Mouse (Mus musculus): Measurements from ENCODE around the gene Pou2f2.

The Pou2f2 gene

GRCm38 (mm10) chr7:25179606-25180161, at the start of gene Pou2f2:
TSS of gene Pou2f2 (minus strand) at chr7:25179726.
- peak; percentile 92 for DNase-seq (ENCODE audit: low read depth, low spot score)

GRCm38 (mm10) chr7:25227523-25228300, 48.2 kb upstream of the Pou2f2 start:
- DNase-seq (ENCODE audit: low read depth, low spot score), result no peak

- DNase-seq (ENCODE audit: low read depth, low spot score), result no peak
These were observed 42.9 kb upstream of the Pou2f2 start for GRCm38 (mm10) chr7:25222275-25222967.

GRCm38 (mm10) chr7:25221102-25221883, 41.8 kb upstream of the Pou2f2 start, which contains the start of gene Zfp526:
TSS of gene Zfp526 (plus strand) at chr7:25221425.
- peak; percentile 98 for DNase-seq (ENCODE audit: low read depth, low spot score)

- DNase-seq (ENCODE audit: low read depth, low spot score), result peak; percentile 79
These were observed 41.1 kb upstream of the Pou2f2 start, which contains the start of gene Dedd2 for GRCm38 (mm10) chr7:25220457-25221101. TSS of gene Dedd2 (minus strand) at chr7:25220615.

GRCm38 (mm10) chr7:25219756-25220456, 40.4 kb upstream of the Pou2f2 start:
- DNase-seq (ENCODE audit: low read depth, low spot score), result peak; percentile 98

GRCm38 (mm10) chr7:25219416-25219750, 39.9 kb upstream of the Pou2f2 start:
- no peak for DNase-seq (ENCODE audit: low read depth, low spot score)

GRCm38 (mm10) chr7:25218705-25219415, 39.3 kb upstream of the Pou2f2 start:
- peak; percentile 91 for DNase-seq (ENCODE audit: low read depth, low spot score)

GRCm38 (mm10) chr7:25217653-25218395, 38.3 kb upstream of the Pou2f2 start:
- DNase-seq (ENCODE audit: low read depth, low spot score), result peak; percentile 83

GRCm38 (mm10) chr7:25214172-25214571, 34.6 kb upstream of the Pou2f2 start:
- DNase-seq (ENCODE audit: low read depth, low spot score), result no peak

- DNase-seq (ENCODE audit: low read depth, low spot score), result no peak
These were observed 33.6 kb upstream of the Pou2f2 start for GRCm38 (mm10) chr7:25213099-25213498.

GRCm38 (mm10) chr7:25210482-25210881, 31.0 kb upstream of the Pou2f2 start:
- DNase-seq (ENCODE audit: low read depth, low spot score), result no peak

GRCm38 (mm10) chr7:25209161-25209622, 29.7 kb upstream of the Pou2f2 start:
- DNase-seq (ENCODE audit: low read depth, low spot score), result no peak

GRCm38 (mm10) chr7:25206094-25206830, 26.7 kb upstream of the Pou2f2 start:
- DNase-seq (ENCODE audit: low read depth, low spot score), result peak; percentile 44

GRCm38 (mm10) chr7:25205355-25206093, 26.0 kb upstream of the Pou2f2 start:
- peak; percentile 86 for DNase-seq (ENCODE audit: low read depth, low spot score)

GRCm38 (mm10) chr7:25203624-25204023, 24.1 kb upstream of the Pou2f2 start:
- DNase-seq (ENCODE audit: low read depth, low spot score), result no peak

- no peak for DNase-seq (ENCODE audit: low read depth, low spot score)
These were observed 18.0 kb upstream of the Pou2f2 start for GRCm38 (mm10) chr7:25197384-25198018.
